Mouse (Mus musculus): ENCODE results near the gene Man1b1. TPM values are rescaled to one million over a fixed set of nuclear protein-coding genes. Genes with fewer than 3 reads are reported as not detected.

The Man1b1 gene
- polyA plus RNA-seq, 2 experiments, result 6.6 to 25.4 TPM

- no peak overlapping the region for H3K27ac ChIP-seq
- no peak for ATAC-seq (ENCODE audit: insufficient read depth)
- no peak overlapping the region for H3K4me3 ChIP-seq (ENCODE audit: insufficient read depth in 1 of 2, low read depth in 2 of 2, low read length in 2 of 2)
Observed at GRCm38 (mm10) chr2:25363478-25364178, 31.5 kb downstream of the Man1b1 start.

DNA sequence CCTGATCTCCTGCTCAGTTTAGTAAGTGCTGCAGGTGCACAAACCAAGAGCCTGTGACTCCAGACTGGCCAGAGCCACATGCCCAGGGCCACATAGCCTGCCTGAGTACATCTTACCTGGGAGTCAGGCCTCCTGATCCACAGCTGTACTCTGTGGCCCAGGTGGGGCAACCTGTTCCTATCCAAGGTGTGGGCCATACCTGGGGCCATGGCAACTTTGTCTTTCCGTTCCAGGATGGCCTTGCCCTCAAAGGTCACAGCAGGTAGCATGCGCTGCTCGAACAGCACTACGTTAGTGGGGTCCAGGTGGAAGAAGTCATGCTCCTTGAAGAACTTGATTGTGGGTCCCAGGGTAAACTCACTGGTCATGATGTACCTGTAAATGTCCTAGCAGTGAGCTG is 32.2 kb downstream of the Man1b1 start:
- Histone ChIP-seq H3K4me3 (ENCODE audit: insufficient read depth in 1 of 2, low read depth in 2 of 2, low read length in 2 of 2) (peak overlapping the region in 1 of 2 experiments; percentile 51; a peak in 2 of 4 replicates), H3K27ac (no peak overlapping the region), H3K4me2 (ENCODE audit: low read depth) (peak overlapping the region; percentile 88), H3K27me3 (ENCODE audit: control insufficient read depth, insufficient read depth, low read length) (peaks cover 4% of the 10 kb centered on the region; the same call in 1 of the 2 replicates), H3K9me3 (ENCODE audit: control insufficient read depth, low read length) (no peaks in the 10 kb centered on the region), H3K4me1 (replicated peaks; ENCODE audit: control insufficient read depth in 2 of 2, insufficient read depth in 2 of 2, low read length in 1 of 2) (peaks cover 0 to 4% of the 10 kb centered on the region in 2 experiments; a peak in 2 of 4 replicates), H3K9ac (replicated peaks) (no peak overlapping the region), H3K36me3 (replicated peaks; ENCODE audit: control insufficient read depth, insufficient read depth, low read depth) (no peaks in the 10 kb centered on the region)
- DNase-seq (ENCODE audit: low read depth in 3 of 3, low spot score in 3 of 3) (no peak), ATAC-seq (ENCODE audit: insufficient read depth) (no peak)
- 78% methylated on average over 4 of the region's 4 CpGs for WGBS (ENCODE audit: insufficient replicate concordance)
- TF ChIP-seq CTCF (IDR thresholded peaks at IDR 0.05; ENCODE audit: low read depth) (no peak), EP300 (IDR thresholded peaks at IDR 0.05; ENCODE audit: low read depth) (no peak)

More at GRCm38 (mm10) chr2:25363478-25364178, 31.5 kb downstream of the Man1b1 start:
- no peak for TF ChIP-seq CTCF (IDR thresholded peaks at IDR 0.05; ENCODE audit: low read depth)
- no peak for TF ChIP-seq EP300 (IDR thresholded peaks at IDR 0.05; ENCODE audit: low read depth)
- no peak overlapping the region for H3K4me2 ChIP-seq (ENCODE audit: low read depth)
- no peaks in the 10 kb centered on the region for H3K36me3 ChIP-seq (replicated peaks; ENCODE audit: control insufficient read depth, insufficient read depth, low read depth)
- peaks cover 0 to 4% of the 10 kb centered on the region in 2 experiments; a peak in 2 of 4 replicates for H3K4me1 ChIP-seq (replicated peaks; ENCODE audit: control insufficient read depth in 2 of 2, insufficient read depth in 2 of 2, low read length in 1 of 2)
- H3K9me3 ChIP-seq (ENCODE audit: control insufficient read depth, low read length), result no peaks in the 10 kb centered on the region
- no peak for DNase-seq (ENCODE audit: low read depth in 3 of 3, low spot score in 3 of 3)
- no peak overlapping the region for H3K9ac ChIP-seq (replicated peaks)
- 71% methylated on average over 13 of the region's 13 CpGs for WGBS (ENCODE audit: insufficient replicate concordance)
- peaks cover 4% of the 10 kb centered on the region; the same call in 1 of the 2 replicates for H3K27me3 ChIP-seq (ENCODE audit: control insufficient read depth, insufficient read depth, low read length)

DNA sequence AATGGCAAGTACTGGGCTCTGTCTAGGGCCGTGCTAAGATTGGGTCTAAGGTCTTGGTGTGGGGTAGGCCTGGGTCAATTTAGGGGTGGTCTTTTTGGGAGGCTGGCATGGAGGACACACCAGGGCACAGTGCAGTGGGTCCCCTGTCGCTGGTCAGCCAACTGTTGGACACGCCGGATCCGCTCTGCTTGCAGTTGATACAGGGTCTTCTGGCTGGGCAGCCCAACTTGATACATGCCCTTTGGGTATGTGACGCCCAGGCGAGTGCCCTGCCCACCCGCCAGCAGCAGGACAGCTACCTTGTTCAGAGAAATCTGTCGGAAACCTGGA is 32.6 kb downstream of the Man1b1 start:
- Histone ChIP-seq H3K27ac (no peak overlapping the region), H3K4me3 (ENCODE audit: insufficient read depth in 1 of 2, low read depth in 2 of 2, low read length in 2 of 2) (peak overlapping the region; percentile 51 to 67)
- WGBS (ENCODE audit: insufficient replicate concordance), result 31% methylated on average over 9 of the region's 9 CpGs

GRCm38 (mm10) chr2:25365091-25365761 is 33.1 kb downstream of the Man1b1 start, which contains the start of gene Uap1l1:
Gene Uap1l1, minus strand, starts transcription at chr2:25365682.
- H3K4me1 ChIP-seq (replicated peaks; ENCODE audit: control insufficient read depth in 2 of 2, insufficient read depth in 2 of 2, low read length in 1 of 2), result peaks cover 2 to 10% of the 10 kb centered on the region in 2 experiments
- peak within 1 kb of the TSS; percentile 51 to 67 for H3K4me3 ChIP-seq (ENCODE audit: insufficient read depth in 1 of 2, low read depth in 2 of 2, low read length in 2 of 2)
- peak within 1 kb of the TSS; percentile 51 for H3K9ac ChIP-seq (replicated peaks)
- no peaks in the 10 kb centered on the region for H3K9me3 ChIP-seq (ENCODE audit: control insufficient read depth, low read length)
- no peaks in the 10 kb centered on the region for H3K36me3 ChIP-seq (replicated peaks; ENCODE audit: control insufficient read depth, insufficient read depth, low read depth)
- no peak within 1 kb of the TSS for H3K27ac ChIP-seq
- DNase-seq (ENCODE audit: low read depth in 3 of 3, low spot score in 3 of 3) (peak in 2 of 3 experiments; percentile 40 to 52), ATAC-seq (ENCODE audit: insufficient read depth) (peak; percentile 67)
- WGBS (ENCODE audit: insufficient replicate concordance), result under 1% methylated on average over 54 of the region's 54 CpGs
- peak within 1 kb of the TSS; percentile 88 for H3K4me2 ChIP-seq (ENCODE audit: low read depth)
- TF ChIP-seq CTCF (IDR thresholded peaks at IDR 0.05; ENCODE audit: low read depth) (no peak), EP300 (IDR thresholded peaks at IDR 0.05; ENCODE audit: low read depth) (no peak)
- H3K27me3 ChIP-seq (ENCODE audit: control insufficient read depth, insufficient read depth, low read length), result peaks cover 4% of the 10 kb centered on the region; the same call in 1 of the 2 replicates

More for the DNA sequence above, 32.6 kb downstream of the Man1b1 start:
- Histone ChIP-seq H3K9ac (replicated peaks) (peak overlapping the region; percentile 51), H3K9me3 (ENCODE audit: control insufficient read depth, low read length) (no peaks in the 10 kb centered on the region), H3K36me3 (replicated peaks; ENCODE audit: control insufficient read depth, insufficient read depth, low read depth) (no peaks in the 10 kb centered on the region), H3K27me3 (ENCODE audit: control insufficient read depth, insufficient read depth, low read length) (peaks cover 4% of the 10 kb centered on the region; the same call in 1 of the 2 replicates), H3K4me1 (replicated peaks; ENCODE audit: control insufficient read depth in 2 of 2, insufficient read depth in 2 of 2, low read length in 1 of 2) (peaks cover 0 to 5% of the 10 kb centered on the region in 2 experiments), H3K4me2 (ENCODE audit: low read depth) (peak overlapping the region; percentile 88)
- ATAC-seq (ENCODE audit: insufficient read depth) (no peak), DNase-seq (ENCODE audit: low read depth in 3 of 3, low spot score in 3 of 3) (no peak)
- no peak for TF ChIP-seq EP300 (IDR thresholded peaks at IDR 0.05; ENCODE audit: low read depth)
- no peak for TF ChIP-seq CTCF (IDR thresholded peaks at IDR 0.05; ENCODE audit: low read depth)

- Histone ChIP-seq H3K27me3 (ENCODE audit: control insufficient read depth, insufficient read depth, low read length) (peaks cover 4% of the 10 kb centered on the region; the same call in 1 of the 2 replicates), H3K4me1 (replicated peaks; ENCODE audit: control insufficient read depth in 2 of 2, insufficient read depth in 2 of 2, low read length in 1 of 2) (peaks cover 20 to 35% of the 10 kb centered on the region in 2 experiments), H3K9me3 (ENCODE audit: control insufficient read depth, low read length) (no peaks in the 10 kb centered on the region), H3K4me2 (ENCODE audit: low read depth) (peak overlapping the region; percentile 70), H3K9ac (replicated peaks) (peak overlapping the region; percentile 33), H3K27ac (peak overlapping the region; percentile 63), H3K4me3 (ENCODE audit: insufficient read depth in 1 of 2, low read depth in 2 of 2, low read length in 2 of 2) (peak overlapping the region; percentile 3 to 23; a peak in 2 of 4 replicates), H3K36me3 (replicated peaks; ENCODE audit: control insufficient read depth, insufficient read depth, low read depth) (no peaks in the 10 kb centered on the region; the same call in none of the 2 replicates)
- DNase-seq (ENCODE audit: low read depth in 3 of 3, low spot score in 3 of 3) (peak in 2 of 3 experiments; percentile 42 to 49), ATAC-seq (ENCODE audit: insufficient read depth) (peak; percentile 49)
- TF ChIP-seq CTCF (IDR thresholded peaks at IDR 0.05; ENCODE audit: low read depth) (no peak), EP300 (IDR thresholded peaks at IDR 0.05; ENCODE audit: low read depth) (peak; percentile 27; the same call in 1 of the 2 replicates)
- 23% methylated on average over 3 of the region's 3 CpGs for WGBS (ENCODE audit: insufficient replicate concordance)
Observed at GRCm38 (mm10) chr2:25369996-25370395, 37.9 kb downstream of the Man1b1 start.
